Mouse (Mus musculus) urinary bladder, adult 2 months (tissue): ENCODE results near the gene Fbxw13. TPM values are rescaled to one million over a fixed set of nuclear protein-coding genes. Genes with fewer than 3 reads are reported as not detected.
"Not testable (repeated sequence)": the region's sequence is repeated elsewhere in the genome, so short reads cannot be mapped to it uniquely, and the experiment has no call there.

ENCODE experiments used
- DNase-seq: peaks from one replicate; pipeline ENCODE4 v3.0.0; 2022; ENCODE audit warnings: low spot score
- polyA plus RNA-seq: library from polyadenylated mRNA; depleted of rRNA; stranded (reverse); fragments of >200 nt; gene quantifications from 2 replicates; pipeline ENCODE4 v1.2.3, GENCODE M21; 2012; rRNA removed

Fbxw13 gene
- polyA plus RNA-seq: not detected in 2 replicates

GRCm38 (mm10) chr9:109195875-109196274 lies at the start of gene Fbxw13:
Gene Fbxw13 (minus strand): TSS chr9:109195975.
- DNase-seq: not testable (repeated sequence)

DNA sequence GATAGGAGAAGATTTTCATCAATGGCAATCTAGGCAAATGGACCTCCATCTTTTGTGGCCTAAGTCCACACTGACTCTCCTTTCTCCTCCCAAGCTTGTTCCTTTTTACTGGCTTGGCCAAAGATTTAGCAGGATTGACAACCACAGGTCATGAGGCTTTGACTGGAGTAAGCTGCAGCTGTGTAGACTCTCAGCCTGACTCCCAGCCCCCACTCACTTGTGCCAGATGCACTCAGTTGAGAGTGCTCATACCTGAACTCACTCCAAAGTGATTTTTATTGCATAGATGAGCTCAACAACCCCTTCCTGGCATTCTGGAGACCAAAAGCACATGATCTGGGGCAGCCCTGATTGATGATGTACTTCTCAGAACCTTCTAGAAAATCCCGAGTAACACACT lies 38.9 kb upstream of the Fbxw13 start, which contains the start of gene Fbxw20:
Gene Fbxw20 (minus strand): TSS at position 101 of the 400 bp plus-strand sequence.
- DNase-seq: no peak

DNA sequence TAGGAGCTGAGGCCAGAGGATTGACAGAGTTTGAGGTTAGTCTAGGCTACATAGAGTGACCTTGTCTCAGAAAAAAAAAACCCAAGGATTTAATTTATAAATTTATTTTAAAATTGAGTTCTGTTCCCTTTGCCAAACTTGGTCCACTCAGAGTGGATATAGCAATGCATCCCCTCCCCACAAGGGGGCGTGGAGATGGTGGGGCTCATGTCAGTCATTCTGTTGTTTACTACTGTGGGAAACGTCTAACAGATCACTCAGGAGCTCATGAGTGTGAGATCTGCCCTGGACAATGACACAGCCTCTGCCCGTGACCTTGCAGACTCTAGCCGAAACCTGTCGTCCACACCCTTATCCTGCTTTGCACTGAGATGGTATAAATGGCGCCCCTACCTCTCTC lies 22.7 kb upstream of the Fbxw13 start:
- DNase-seq: no peak

DNA sequence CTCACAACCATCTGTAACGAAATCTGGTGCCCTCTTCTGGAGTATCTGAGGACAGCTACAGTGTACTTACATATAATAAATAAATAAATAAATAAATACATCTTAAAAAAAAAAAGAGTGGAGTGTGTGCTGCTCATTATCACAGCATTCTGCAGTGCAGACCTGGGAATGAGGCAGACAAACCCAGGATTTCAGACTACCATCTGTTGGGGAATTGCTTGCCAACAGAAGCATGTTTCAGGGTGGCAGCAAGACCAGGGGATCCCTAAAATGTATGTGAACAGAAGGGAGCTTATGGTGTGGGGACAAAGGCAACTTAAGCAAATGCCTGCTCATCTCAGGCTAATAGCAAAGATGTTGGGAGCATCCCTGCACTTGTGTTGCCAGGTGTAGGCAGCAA lies 5.6 kb upstream of the Fbxw13 start:
- not testable (repeated sequence) for DNase-seq

DNA sequence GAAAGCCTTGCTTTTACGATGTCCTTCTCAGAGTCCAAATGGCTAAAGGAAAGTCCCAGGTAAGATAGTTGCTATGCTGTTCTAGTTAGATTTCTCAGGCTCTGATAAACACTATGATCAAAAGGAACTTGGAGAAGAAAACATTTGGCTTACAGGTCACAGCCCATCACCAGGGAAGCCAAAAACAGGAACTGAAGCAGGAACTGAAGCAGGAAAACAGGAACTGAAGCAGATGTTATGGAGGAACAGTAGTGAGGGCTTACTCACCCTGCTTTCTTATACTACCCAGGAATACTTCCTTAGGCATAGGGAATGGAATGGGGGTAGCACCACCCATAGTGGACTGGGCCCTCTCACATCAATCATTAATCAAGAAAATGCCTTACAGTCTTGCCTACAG lies 4.6 kb upstream of the Fbxw13 start:
- DNase-seq: no peak

DNA sequence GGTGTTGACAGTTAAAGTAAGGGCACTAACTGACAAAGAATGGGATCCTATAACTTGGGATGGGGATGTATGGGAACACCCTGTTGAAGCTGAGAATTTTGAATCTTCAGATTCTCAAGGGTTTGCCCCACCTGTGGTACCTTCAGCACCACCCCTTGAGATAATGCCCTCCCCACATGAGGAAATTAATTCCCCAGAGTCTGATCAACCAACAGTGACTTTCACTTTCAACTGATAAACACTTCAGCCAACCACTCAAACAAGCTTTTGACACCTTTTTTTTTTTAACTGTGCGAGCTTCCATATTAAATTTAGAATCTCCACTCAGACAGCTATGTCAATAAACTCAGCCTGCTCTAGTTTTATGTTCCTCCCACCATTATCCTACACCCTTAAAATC lies 3.6 kb upstream of the Fbxw13 start:
- no peak for DNase-seq

- no peak for DNase-seq
Observed at GRCm38 (mm10) chr9:109177208-109177607, 18.6 kb downstream of the Fbxw13 start.

- no peak for DNase-seq
Observed at GRCm38 (mm10) chr9:109176301-109176700, 19.5 kb downstream of the Fbxw13 start.

DNA sequence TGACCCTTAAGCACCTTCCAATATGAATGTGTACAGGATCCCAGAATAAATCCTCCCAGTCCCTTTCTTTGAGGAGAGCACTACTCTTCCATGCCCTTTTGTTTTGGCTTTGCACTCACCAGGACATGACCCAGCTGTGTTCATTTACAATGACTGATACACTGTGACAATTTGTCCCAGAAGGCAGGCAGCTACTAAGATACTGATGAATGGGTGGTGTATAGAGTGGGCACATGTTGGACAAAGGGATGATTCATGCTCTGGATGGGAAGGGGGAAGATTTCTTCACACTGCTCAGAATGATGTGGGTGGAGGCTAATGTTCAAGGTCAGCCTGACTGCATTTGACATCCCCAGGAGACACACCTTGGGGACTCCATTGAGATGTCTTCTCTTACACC lies 28.5 kb downstream of the Fbxw13 start:
- no peak for DNase-seq

GRCm38 (mm10) chr9:109161941-109162340 lies 33.8 kb downstream of the Fbxw13 start, which contains the start of gene Fbxw21:
Gene Fbxw21 (minus strand): TSS chr9:109162041.
- DNase-seq: no peak

- DNase-seq: not testable (repeated sequence)
Observed at GRCm38 (mm10) chr9:109140414-109140813, 55.4 kb downstream of the Fbxw13 start.

DNA sequence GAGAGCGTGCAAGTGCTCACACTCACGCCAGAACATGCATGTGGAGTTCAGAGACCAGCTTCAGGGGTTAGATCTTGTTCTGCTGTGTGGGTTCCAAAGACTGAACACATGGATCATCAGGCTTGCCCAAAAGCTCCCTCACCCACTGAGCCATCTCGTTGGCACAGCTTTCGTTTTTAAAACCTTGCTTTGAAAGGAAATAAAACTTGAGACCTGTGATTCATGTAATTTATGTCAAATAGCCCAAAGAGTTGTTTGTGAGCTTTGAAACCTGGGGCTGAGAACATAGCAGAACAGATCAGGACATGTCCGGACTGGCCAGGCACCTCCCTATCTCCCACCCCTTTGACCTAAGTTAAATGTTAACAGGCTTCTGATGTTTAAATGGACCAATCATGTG lies 65.7 kb downstream of the Fbxw13 start:
- DNase-seq: no peak

Other genes with a start within 250 kb of the Fbxw13 start
- 3.3 and 4.7 TPM in 2 replicates for gene Col7a1, start 242.4 kb downstream of the Fbxw13 start, polyA plus RNA-seq
- gene Ucn2, start 210.0 kb downstream of the Fbxw13 start, polyA plus RNA-seq: 0.43 and 0.51 TPM in 2 replicates
- 16.3 and 19.4 TPM in 2 replicates for gene Pfkfb4, start 204.2 kb downstream of the Fbxw13 start, polyA plus RNA-seq
- gene Shisa5, start 157.4 kb downstream of the Fbxw13 start, polyA plus RNA-seq: 201 and 202 TPM in 2 replicates
- gene Trex1, start 136.2 kb downstream of the Fbxw13 start, polyA plus RNA-seq: 37.3 and 41.4 TPM in 2 replicates
- 17.1 and 17.6 TPM in 2 replicates for gene Atrip, start 121.9 kb downstream of the Fbxw13 start, polyA plus RNA-seq
- 10.9 and 14.0 TPM in 2 replicates for gene Ccdc51, start 113.5 kb downstream of the Fbxw13 start, polyA plus RNA-seq
- gene Tma7, start 113.4 kb downstream of the Fbxw13 start, polyA plus RNA-seq: 118 and 126 TPM in 2 replicates
- gene Plxnb1, start 100.6 kb downstream of the Fbxw13 start, polyA plus RNA-seq: 19.9 and 26.2 TPM in 2 replicates
- not detected in 2 replicates for gene Fbxw21, start 33.9 kb downstream of the Fbxw13 start, polyA plus RNA-seq
- gene Fbxw20, start 38.8 kb upstream of the Fbxw13 start, polyA plus RNA-seq: 0.06 TPM in 1 of 2 replicates, not detected in the other
- gene Fbxw14, start 91.7 kb upstream of the Fbxw13 start, polyA plus RNA-seq: 0.07 and 0.09 TPM in 2 replicates
- 0.08 TPM in 1 of 2 replicates, not detected in the other for gene Fbxw28, start 143.7 kb upstream of the Fbxw13 start, polyA plus RNA-seq
- gene Fbxw22, start 208.3 kb upstream of the Fbxw13 start, polyA plus RNA-seq: 2.6 and 4.6 TPM in 2 replicates